Mouse (Mus musculus) ZHBTc4 (cell line): ENCODE measurements around the gene Wasf3.
"Not testable (repeated sequence)": the region's sequence is repeated elsewhere in the genome, so short reads cannot be mapped to it uniquely, and the experiment has no call there.

Source experiments
- DNase-seq: peaks from one replicate; pipeline ENCODE4 v3.0.0-alpha.2; 2011; ENCODE audit warnings: low read depth, low spot score

The Wasf3 gene

GRCm38 (mm10) chr5:146401012-146401411 lies 16.2 kb downstream of the Wasf3 start:
- DNase-seq = not testable (repeated sequence)

DNA sequence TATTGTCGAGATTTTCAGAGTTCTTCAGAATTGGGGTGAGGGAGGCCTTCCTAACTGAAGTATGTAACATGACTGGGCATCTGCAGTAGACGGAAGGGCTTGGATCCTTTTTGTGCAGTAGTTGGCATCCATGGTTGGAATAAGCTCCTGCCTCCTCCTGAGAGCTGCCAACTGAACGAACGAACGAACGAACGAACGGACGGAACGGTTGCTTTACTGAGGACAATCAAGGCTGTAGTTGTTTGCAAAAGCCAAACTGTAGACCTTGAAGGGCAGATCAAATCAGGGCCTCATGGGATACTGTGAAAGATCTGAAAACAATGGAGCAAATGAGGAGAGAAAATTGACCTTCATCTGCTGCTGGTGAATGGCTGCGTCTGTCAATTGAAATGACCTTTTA lies 17.5 kb downstream of the Wasf3 start:
- DNase-seq = no peak

DNA sequence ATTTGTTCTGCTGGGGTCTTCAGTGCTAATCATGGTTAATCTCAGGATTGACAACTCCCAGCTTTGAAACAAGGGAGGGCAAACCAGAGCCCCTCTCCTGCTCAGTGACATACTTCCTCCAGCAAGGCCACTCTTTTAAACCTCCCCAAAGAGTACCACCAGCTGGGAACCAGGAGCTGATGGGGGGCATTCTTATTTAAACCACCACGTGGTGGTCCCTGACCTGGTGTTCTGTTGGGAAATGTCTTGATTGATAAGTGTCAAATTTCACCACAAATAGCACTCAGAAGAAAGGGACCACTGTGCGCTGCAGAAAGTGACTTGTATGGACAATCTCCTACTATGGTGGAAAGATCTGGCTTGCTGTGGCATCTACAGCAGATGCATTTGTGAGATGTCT lies 19.1 kb downstream of the Wasf3 start:
- DNase-seq = no peak

- DNase-seq = peak; percentile 70
These were observed 21.3 kb downstream of the Wasf3 start for GRCm38 (mm10) chr5:146406133-146406532.

- DNase-seq = peak; percentile 70
These were observed 23.0 kb downstream of the Wasf3 start for GRCm38 (mm10) chr5:146407791-146408190.

DNA sequence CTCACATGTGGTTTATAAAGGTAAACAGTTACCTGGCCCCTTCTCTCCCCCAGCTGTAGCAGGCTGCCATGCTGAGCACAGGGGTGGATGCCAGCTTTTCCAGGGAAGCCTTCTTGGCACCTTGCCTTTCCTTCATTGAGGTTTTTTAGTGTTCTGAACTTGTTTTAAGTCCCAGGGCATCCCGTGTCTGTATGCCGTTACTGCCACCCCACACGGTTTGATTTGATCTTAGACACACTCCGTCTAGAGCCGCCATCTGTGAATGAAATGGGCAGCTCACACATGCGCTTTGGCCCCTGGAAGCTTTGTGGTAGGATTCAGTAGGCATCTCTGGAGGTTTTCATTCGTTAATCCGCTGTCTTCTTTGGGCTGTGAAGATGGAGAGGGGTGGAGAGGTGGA lies 23.8 kb downstream of the Wasf3 start:
- no peak for DNase-seq

DNA sequence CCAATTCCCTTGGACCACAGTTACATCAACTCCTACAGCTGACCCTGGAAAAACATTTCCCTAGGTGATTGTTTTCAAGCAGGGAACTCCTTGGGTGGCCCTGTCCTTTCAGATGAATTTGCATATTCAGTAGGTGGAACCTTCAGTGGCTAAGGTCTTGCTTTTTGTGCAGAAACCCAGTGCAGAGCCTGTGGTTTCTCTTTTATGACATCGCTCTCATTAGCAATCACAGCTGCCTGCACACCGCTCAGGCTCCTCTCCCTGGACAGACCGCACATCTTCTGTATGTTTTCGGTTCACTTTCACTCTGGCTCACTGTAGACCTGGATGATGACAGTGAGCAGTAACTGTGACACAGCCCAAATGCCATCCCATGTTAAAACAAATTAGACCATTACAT lies 26.0 kb downstream of the Wasf3 start:
- peak; percentile 54 for DNase-seq

- DNase-seq = no peak
These were observed 28.1 kb downstream of the Wasf3 start for GRCm38 (mm10) chr5:146412743-146413430.

- DNase-seq = no peak
These were observed 29.8 kb downstream of the Wasf3 start for GRCm38 (mm10) chr5:146414611-146415010.

DNA sequence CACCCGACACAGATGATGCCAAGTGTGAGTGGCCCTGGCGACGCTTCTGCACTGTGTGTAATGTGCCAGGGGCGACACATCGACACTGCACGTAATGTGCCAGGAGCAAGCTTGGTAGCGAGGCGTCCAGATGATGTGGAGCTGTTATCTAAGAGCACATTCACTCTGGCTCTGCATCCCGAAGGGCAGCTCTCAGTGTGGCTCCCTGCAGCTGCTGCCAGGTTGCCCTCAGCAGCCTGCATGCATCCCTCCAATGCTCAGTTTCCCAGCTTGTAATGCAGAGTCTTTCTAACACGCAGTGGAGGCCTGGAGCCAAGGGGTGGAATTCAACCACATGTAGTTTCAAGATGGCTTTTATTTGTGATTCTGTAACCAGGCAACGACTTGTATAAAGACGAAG lies 30.4 kb downstream of the Wasf3 start:
- no peak for DNase-seq

GRCm38 (mm10) chr5:146416331-146417110 lies 31.7 kb downstream of the Wasf3 start:
- DNase-seq = no peak

DNA sequence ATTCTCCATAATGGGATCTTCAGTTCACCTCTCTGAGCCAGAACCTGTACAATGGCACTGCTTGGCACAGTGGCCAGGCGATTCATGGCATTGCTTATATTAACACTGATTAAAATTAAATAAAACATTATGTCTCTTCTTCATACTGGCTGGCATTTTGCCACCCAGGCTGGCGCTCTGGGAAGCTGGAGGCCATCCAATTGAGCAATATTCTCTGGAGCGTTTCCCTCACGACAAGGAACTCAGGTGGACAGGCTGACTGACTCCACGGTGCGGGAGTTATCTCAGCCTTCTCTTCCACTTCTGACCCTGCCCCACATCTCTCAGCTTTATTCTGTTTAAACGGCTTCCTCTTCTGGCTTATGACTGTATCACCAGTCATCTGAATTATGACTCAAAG lies 33.3 kb downstream of the Wasf3 start:
- no peak for DNase-seq

DNA sequence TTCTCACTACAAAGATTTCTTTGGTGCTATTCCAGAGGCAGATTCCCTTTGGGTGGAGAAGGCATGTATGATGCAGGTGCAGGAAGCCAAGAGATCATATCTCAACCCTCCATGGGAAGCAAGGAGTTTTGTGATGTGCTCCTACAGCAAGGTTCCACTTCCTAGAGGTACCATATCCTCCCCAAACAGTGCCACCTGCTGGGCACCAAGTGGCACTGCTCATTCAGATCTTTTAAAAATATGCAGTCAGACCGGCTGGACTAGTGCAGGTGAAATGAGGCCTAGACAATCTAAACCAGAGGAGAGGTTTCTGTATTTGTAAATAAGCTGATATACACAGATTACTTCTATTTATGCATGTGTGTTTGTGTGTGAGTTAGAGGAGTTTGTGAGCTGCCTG lies 35.3 kb downstream of the Wasf3 start:
- peak; percentile 79 for DNase-seq

DNA sequence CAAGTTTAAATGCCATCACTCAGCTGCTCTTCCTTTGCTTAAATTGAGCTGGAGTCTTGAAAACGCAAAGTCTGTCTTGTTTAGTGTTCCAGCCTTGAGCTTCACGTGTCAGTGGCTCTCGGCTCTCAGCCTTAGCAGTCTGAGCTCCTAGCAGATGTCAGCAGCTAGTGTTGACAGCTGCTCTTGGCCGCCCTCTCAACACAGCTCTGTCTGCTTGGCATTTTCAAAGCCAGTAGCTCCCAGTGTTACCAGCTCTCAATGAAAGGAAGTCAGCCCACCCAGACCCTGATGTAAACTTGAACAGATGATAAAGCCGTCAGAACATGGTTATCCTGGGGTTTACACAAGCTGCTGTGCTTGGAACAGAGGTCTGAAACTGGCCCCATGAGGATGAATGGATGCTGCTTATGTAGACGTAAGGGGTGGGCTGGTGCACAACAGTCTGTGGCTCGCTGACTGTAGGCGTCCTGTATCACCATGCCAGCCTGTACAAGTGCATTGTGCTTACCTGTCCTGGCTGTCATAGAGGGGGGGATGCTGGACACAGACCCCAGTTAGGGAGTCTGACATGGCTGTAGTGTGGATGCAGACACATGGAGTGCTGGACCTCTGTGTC lies 40.0 kb downstream of the Wasf3 start:
- DNase-seq = no peak

- no peak for DNase-seq
These were observed 40.9 kb downstream of the Wasf3 start for GRCm38 (mm10) chr5:146425656-146426055.

DNA sequence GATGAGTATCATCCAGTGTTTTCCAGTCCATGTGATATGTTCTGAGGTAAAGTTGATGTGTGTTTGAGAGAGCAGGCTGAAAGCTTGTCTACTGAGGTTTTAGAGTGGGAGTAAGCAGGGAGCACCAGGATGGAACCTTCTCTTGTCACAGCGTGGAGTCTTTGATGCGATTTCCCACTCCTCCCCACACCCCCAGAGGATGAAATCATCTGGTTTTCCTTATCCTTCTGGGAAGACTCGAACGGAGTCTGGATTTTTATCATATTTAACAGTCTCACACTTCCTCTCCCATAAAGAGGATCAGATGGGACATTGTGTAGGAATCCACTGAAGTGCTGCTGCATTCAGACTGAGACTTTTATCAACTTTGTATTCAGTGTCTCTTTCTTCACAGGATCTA lies 43.3 kb downstream of the Wasf3 start:
- no peak for DNase-seq

DNA sequence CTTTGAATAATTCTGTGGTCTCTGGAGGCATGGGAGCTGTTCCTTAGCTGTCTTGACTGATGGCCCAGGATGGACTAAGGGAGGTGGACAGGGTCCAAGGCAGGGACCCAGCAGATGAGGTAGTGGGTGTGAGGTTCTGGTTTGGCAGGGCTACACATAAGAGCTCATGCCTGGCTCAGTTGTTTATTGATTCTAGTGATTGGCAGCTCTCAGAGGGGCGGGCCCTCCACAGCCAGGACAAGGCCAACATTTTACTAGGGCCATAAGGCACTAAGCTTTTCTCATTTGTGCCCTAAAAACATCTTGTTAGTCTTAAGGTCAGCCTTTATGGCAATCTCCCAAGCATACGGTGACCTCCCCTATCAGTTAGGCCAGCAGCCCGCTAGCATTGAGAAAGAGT lies 47.0 kb downstream of the Wasf3 start:
- no peak for DNase-seq

DNA sequence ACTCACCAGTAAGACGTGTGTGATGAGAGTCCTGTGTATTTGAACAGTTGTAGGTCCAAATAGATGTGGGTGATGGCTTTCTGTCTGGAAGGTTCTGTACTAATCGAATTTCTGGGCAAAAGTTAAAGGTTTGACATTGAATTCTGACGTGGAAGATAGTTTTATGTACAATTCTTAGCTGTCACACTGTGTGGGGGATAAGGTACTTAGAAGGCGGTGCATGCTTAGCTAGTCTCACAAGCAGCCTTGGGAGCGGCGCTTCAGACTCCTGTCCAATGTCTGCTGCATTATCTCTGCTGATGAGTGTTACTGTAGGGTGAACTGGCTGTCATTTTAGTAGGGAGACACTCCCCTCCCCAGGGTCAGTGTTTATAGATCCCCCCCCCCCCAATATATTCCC lies 47.7 kb downstream of the Wasf3 start:
- DNase-seq = no peak

- no peak for DNase-seq
These were observed 50.5 kb downstream of the Wasf3 start for GRCm38 (mm10) chr5:146435316-146435715.

- DNase-seq = no peak
These were observed 52.0 kb downstream of the Wasf3 start for GRCm38 (mm10) chr5:146436796-146437195.

- no peak for DNase-seq
These were observed 54.5 kb downstream of the Wasf3 start for GRCm38 (mm10) chr5:146439152-146439781.

GRCm38 (mm10) chr5:146440273-146440672 lies 55.5 kb downstream of the Wasf3 start:
- DNase-seq = peak; percentile 68
